In the genomic region with DNA sequence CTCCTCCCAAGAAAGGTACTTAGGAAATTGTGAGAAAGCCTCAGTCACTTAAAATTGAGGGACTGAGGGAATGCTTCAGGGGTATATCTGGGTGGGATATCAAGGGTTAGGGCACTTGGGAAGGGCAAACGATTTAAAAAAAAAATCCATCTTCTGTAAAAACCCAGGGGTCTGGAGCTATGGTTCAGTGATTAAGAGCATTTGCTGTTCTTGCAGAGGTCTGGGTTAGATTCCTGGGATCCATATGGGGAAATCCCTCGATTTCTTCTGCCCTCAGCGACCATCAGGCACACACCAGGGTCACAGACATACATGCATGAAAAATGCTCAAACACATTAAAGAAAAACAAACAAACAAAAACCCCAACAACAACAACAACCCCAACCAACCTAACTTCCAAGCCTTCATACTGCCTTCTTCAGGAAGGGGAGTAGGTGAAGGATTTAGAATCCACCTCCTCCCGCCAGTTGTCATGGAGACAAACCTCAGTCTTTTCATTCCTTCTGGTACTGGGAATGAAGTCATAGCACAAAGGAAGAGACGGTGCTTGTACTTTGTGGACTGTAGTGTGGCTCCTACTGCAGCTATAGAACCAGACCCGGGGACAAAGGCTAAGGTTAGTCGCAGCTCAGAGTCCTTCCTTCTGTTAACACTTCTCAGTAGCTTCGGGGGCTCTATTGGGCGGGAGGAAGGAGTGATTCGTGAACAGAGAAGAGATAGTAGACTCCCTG, we compare ENCODE assay signal across 8 mouse cellular contexts. TPM values are rescaled to one million over a fixed set of nuclear protein-coding genes. Genes with fewer than 3 reads are reported as not detected.
DNase-seq lines count a peak whose midpoint lies in the region; ATAC-seq lines count a peak whose summit lies in the region.

No protein-coding gene starts in this region.

- H3K36me3 ChIP-seq in kidney, embryonic 16.5 days (ENCODE audit: insufficient read depth, low read length): no peaks in the 10 kb centered on the region
- peaks cover 2% of the 10 kb centered on the region; the same call in 1 of the 2 replicates for H3K36me3 ChIP-seq in forebrain, embryonic 14.5 days (ENCODE audit: control insufficient read depth, insufficient read depth, low read length)
- H3K36me3 ChIP-seq in liver, embryonic 16.5 days (ENCODE audit: control insufficient read depth, insufficient read depth): 0 out of 2 replicates have a peak, but pooled peaks cover 2% of the 10 kb centered on the region

- peaks cover 19% of the 10 kb centered on the region for H3K4me1 ChIP-seq in kidney, embryonic 16.5 days (ENCODE audit: insufficient read depth, low read length)
- H3K4me1 ChIP-seq in forebrain, embryonic 14.5 days (ENCODE audit: control insufficient read depth, insufficient read depth, low read length): peaks cover 17% of the 10 kb centered on the region
- peaks cover 56% of the 10 kb centered on the region for H3K4me1 ChIP-seq in liver, embryonic 16.5 days (ENCODE audit: control insufficient read depth, low read depth, low read length)

- H3K4me2 ChIP-seq in kidney, embryonic 16.5 days (replicated peaks; ENCODE audit: low read depth, low read length): peak overlapping the region; percentile 86
- peak overlapping the region; percentile 49 for H3K4me2 ChIP-seq in forebrain, embryonic 14.5 days (ENCODE audit: low read length)
- peak overlapping the region; percentile 89 for H3K4me2 ChIP-seq in liver, embryonic 16.5 days (ENCODE audit: low read depth, low read length)

- no peaks in the 10 kb centered on the region for H3K27me3 ChIP-seq in kidney, embryonic 16.5 days (ENCODE audit: insufficient read depth, low read length)
- no peaks in the 10 kb centered on the region for H3K27me3 ChIP-seq in forebrain, embryonic 14.5 days (replicated peaks; ENCODE audit: control insufficient read depth, insufficient read depth, low read length)
- H3K27me3 ChIP-seq in liver, embryonic 16.5 days (ENCODE audit: control insufficient read depth, insufficient read depth, low read depth, low read length): no peaks in the 10 kb centered on the region

- H3K9me3 ChIP-seq in kidney, embryonic 16.5 days (ENCODE audit: low read length): no peaks in the 10 kb centered on the region
- no peaks in the 10 kb centered on the region for H3K9me3 ChIP-seq in forebrain, embryonic 14.5 days (replicated peaks; ENCODE audit: control insufficient read depth, low read length)
- H3K9me3 ChIP-seq in liver, embryonic 16.5 days (replicated peaks; ENCODE audit: control insufficient read depth, low read length): no peaks in the 10 kb centered on the region

- DNase-seq in kidney, postnatal 25 days: no peak
- peak; percentile 56 for DNase-seq in WW6 (ENCODE audit: low read depth, low spot score)
- peak; percentile 89 for DNase-seq in forebrain, embryonic 14.5 days (ENCODE audit: low spot score)
- DNase-seq in B cell, adult 2 months: no peak
- DNase-seq in layer of hippocampus, adult 9-10 months (ENCODE audit: low spot score): no peak

- peak; percentile 81 for ATAC-seq in kidney, embryonic 16.5 days (ENCODE audit: low FRiP score, low TSS enrichment)
- ATAC-seq in forebrain, embryonic 14.5 days: peak; percentile 78
- ATAC-seq in liver, embryonic 16.5 days (ENCODE audit: low read depth): peak; percentile 6; the same call in 1 of the 2 replicates
- ATAC-seq in cerebellum, adult (ENCODE audit: insufficient number of reproducible peaks, low FRiP score, low TSS enrichment): no peak; the same call in 1 of the 2 replicates

- H3K27ac ChIP-seq in kidney, embryonic 16.5 days (ENCODE audit: low read length): peak overlapping the region; percentile 99
- H3K27ac ChIP-seq in forebrain, embryonic 14.5 days (ENCODE audit: low read depth, low read length): peak overlapping the region; percentile 98
- H3K27ac ChIP-seq in liver, embryonic 16.5 days (ENCODE audit: low read length): peak overlapping the region; percentile 96

- H3K9ac ChIP-seq in kidney, embryonic 16.5 days (replicated peaks; ENCODE audit: low read length): peak overlapping the region; percentile 84
- H3K9ac ChIP-seq in forebrain, embryonic 14.5 days (ENCODE audit: low read length): peak overlapping the region; percentile 93
- peak overlapping the region; percentile 91 for H3K9ac ChIP-seq in liver, embryonic 16.5 days (ENCODE audit: low read depth, low read length)

- 3% methylated on average over 10 of the region's 10 CpGs for WGBS in kidney, embryonic 16.5 days
- WGBS in forebrain, embryonic 14.5 days: 2% methylated on average over 10 of the region's 10 CpGs
- WGBS in liver, embryonic 16.5 days (ENCODE audit: insufficient replicate concordance): 10% methylated on average over 10 of the region's 10 CpGs

- peak overlapping the region; percentile 85 for H3K4me3 ChIP-seq in kidney, embryonic 16.5 days (ENCODE audit: low read length)
- H3K4me3 ChIP-seq in forebrain, embryonic 14.5 days (ENCODE audit: low read depth, low read length): peak overlapping the region; percentile 80
- peak overlapping the region; percentile 62 for H3K4me3 ChIP-seq in liver, embryonic 16.5 days (ENCODE audit: low read depth, low read length)

RNA-seq across cellular contexts. Expression of a gene that starts 0.6 kb away (rescaled TPM):
- polyA plus RNA-seq in kidney, embryonic 16.5 days (2015; fragmentation: Nextera tagmentation; extraction: Ambion mirVana): 27.2 and 30.8 TPM in 2 replicates
- polyA plus RNA-seq in forebrain, embryonic 14.5 days (2014; fragmentation: Nextera tagmentation; extraction: Ambion mirVana): 29.4 and 34.4 TPM in 2 replicates
- polyA plus RNA-seq in liver, embryonic 16.5 days (2015; fragmentation: Nextera tagmentation; extraction: Ambion mirVana): 15.6 and 16.9 TPM in 2 replicates

RNA-seq across cellular contexts. Expression of a gene that starts 27.8 kb away (rescaled TPM):
- 37.9 TPM in 2 replicates for polyA plus RNA-seq in kidney, embryonic 16.5 days (2015; fragmentation: Nextera tagmentation; extraction: Ambion mirVana)
- polyA plus RNA-seq in forebrain, embryonic 14.5 days (2014; fragmentation: Nextera tagmentation; extraction: Ambion mirVana): 6.5 and 6.6 TPM in 2 replicates
- polyA plus RNA-seq in liver, embryonic 16.5 days (2015; fragmentation: Nextera tagmentation; extraction: Ambion mirVana): 29.1 and 32.0 TPM in 2 replicates

RNA-seq across cellular contexts. Expression of a gene that starts 54.8 kb away (rescaled TPM):
- 30.2 and 30.9 TPM in 2 replicates for polyA plus RNA-seq in kidney, embryonic 16.5 days (2015; fragmentation: Nextera tagmentation; extraction: Ambion mirVana)
- 29.9 and 30.3 TPM in 2 replicates for polyA plus RNA-seq in forebrain, embryonic 14.5 days (2014; fragmentation: Nextera tagmentation; extraction: Ambion mirVana)
- 16.4 and 18.4 TPM in 2 replicates for polyA plus RNA-seq in liver, embryonic 16.5 days (2015; fragmentation: Nextera tagmentation; extraction: Ambion mirVana)

Comparison
In these comparisons a context has a peak if more than half of its experiments do, and no peak if none do; other contexts are left out.
1. DNase-seq: peak in WW6 (single experiment) and forebrain, embryonic 14.5 days (single experiment); none in kidney, postnatal 25 days (0 of 2), B cell, adult 2 months (0 of 2) and layer of hippocampus, adult 9-10 months (single experiment).
2. Peak in every context shown above with its lines, with median percentiles within 50 percentile points of each other: H3K27ac ChIP-seq, H3K4me2 ChIP-seq, H3K4me3 ChIP-seq and H3K9ac ChIP-seq.